31 mouse cellular contexts compared by ENCODE assay signal in the genomic region with DNA sequence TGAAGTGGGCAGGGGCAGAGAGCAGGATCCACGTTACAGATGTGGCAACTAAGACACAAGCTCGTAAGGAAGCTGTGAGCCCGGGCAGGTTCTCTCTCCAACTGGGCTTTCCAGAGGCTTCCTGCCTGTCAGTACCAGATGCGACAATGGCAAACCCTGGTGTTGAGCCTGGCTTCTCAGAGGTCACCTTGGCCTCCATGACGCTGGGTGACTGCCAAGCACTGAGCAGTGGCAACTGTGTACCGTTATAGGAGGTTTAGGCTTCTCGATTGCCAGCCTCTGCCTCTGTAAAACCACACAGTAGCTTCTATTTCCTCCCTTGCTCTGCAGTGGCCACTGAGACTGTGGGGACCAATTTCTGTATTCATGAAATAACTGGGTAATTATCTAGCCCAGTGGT.
A peak's percentile ranks its signal among the peaks of the same experiment; 100 is the strongest.
DNase-seq lines count a peak whose midpoint lies in the region; ATAC-seq lines count a peak whose summit lies in the region.
"Had no signal": no experiment of that assay in that cellular context is flagged by ENCODE, and none has a peak within 500 bp of the region (broad histone marks: within the 10 kb centered on the region; RNA-seq: fewer than 3 reads in every experiment).

No protein-coding gene starts in this region.

- WGBS in heart, embryonic 13.5 days = 63% methylated on average over 7 of the region's 7 CpGs
- 81% methylated on average over 7 of the region's 7 CpGs for WGBS in heart, embryonic 10.5 days
- WGBS in hindbrain, embryonic 15.5 days = 67% methylated on average over 7 of the region's 7 CpGs
- WGBS in hindbrain, embryonic 11.5 days = 85% methylated on average over 7 of the region's 7 CpGs
- 51% methylated on average over 7 of the region's 7 CpGs for WGBS in heart, embryonic 16.5 days

- H3K27ac ChIP-seq in heart, embryonic 13.5 days (replicated peaks) = peak overlapping the region; percentile 2; the same call in 1 of the 2 replicates
- no peak overlapping the region for H3K27ac ChIP-seq in heart, embryonic 10.5 days
- peak overlapping the region; percentile 53; the same call in 1 of the 2 replicates for H3K27ac ChIP-seq in hindbrain, embryonic 15.5 days (replicated peaks)
- H3K27ac ChIP-seq in hindbrain, embryonic 11.5 days (ENCODE audit: low read depth, low read length) = no peak overlapping the region
- peak overlapping the region; percentile 33 for H3K27ac ChIP-seq in heart, embryonic 16.5 days (ENCODE audit: low read length)
- H3K27ac ChIP-seq: forebrain, embryonic 12.5 days; hindbrain, postnatal 0 days; intestine, embryonic 15.5 days; limb, embryonic 10.5 days; limb, embryonic 15.5 days; liver, embryonic 13.5 days; macrophage; neural tube, embryonic 12.5 days; stomach, embryonic 15.5 days had no signal

- H3K36me3 ChIP-seq in heart, embryonic 13.5 days = peaks cover 67% of the 10 kb centered on the region
- H3K36me3 ChIP-seq in heart, embryonic 10.5 days = peaks cover 87% of the 10 kb centered on the region
- no peaks in the 10 kb centered on the region for H3K36me3 ChIP-seq in hindbrain, embryonic 15.5 days
- no peaks in the 10 kb centered on the region for H3K36me3 ChIP-seq in hindbrain, embryonic 11.5 days (ENCODE audit: control insufficient read depth, insufficient read depth, low read length)
- H3K36me3 ChIP-seq in heart, embryonic 16.5 days (ENCODE audit: control insufficient read depth, insufficient read depth) = peaks cover 23% of the 10 kb centered on the region
- H3K36me3 ChIP-seq: forebrain, embryonic 12.5 days; intestine, embryonic 15.5 days; limb, embryonic 10.5 days; limb, embryonic 15.5 days; liver, embryonic 13.5 days; neural tube, embryonic 12.5 days; stomach, embryonic 15.5 days had no signal

- intact Hi-C loops in heart, postnatal 14 days (cut with DNase I) = no loop called here

- no peak for DNase-seq in heart, embryonic 10.5 days (ENCODE audit: low spot score)
- no peak for DNase-seq in hindbrain, embryonic 11.5 days (ENCODE audit: low spot score)
- peak; percentile 34 to 36 for DNase-seq in heart, postnatal 14 days
- no peak for DNase-seq in cerebellum, postnatal 14 days
- DNase-seq: adrenal gland, postnatal 14 days; cerebellum, adult 11-12 months; cerebellum, postnatal 10 days; forebrain, postnatal 0 days; gastrocnemius, postnatal 14 days; kidney, adult 2 months; kidney, postnatal 4 days; liver, embryonic 13.5 days; lung, adult 2 months; lung, postnatal 10 days; retina, postnatal 1 day; right cerebral cortex, postnatal 14 days had no signal

- H3K4me2 ChIP-seq in heart, embryonic 13.5 days = no peak overlapping the region
- H3K4me2 ChIP-seq in hindbrain, embryonic 15.5 days = no peak overlapping the region
- H3K4me2 ChIP-seq in hindbrain, embryonic 11.5 days (replicated peaks; ENCODE audit: low read depth, low read length) = no peak overlapping the region
- H3K4me2 ChIP-seq in heart, embryonic 16.5 days (ENCODE audit: low read depth, low read length) = no peak overlapping the region
- H3K4me2 ChIP-seq: forebrain, embryonic 12.5 days; intestine, embryonic 15.5 days; limb, embryonic 15.5 days; liver, embryonic 13.5 days; neural tube, embryonic 12.5 days; stomach, embryonic 15.5 days had no signal

- no peak overlapping the region for H3K4me3 ChIP-seq in heart, embryonic 13.5 days
- no peak overlapping the region for H3K4me3 ChIP-seq in heart, embryonic 10.5 days
- no peak overlapping the region for H3K4me3 ChIP-seq in hindbrain, embryonic 15.5 days
- H3K4me3 ChIP-seq in hindbrain, embryonic 11.5 days (ENCODE audit: low read depth, low read length) = no peak overlapping the region
- no peak overlapping the region for H3K4me3 ChIP-seq in heart, embryonic 16.5 days (ENCODE audit: low read length)
- H3K4me3 ChIP-seq: erythroblast, embryonic 14.5 days; forebrain, embryonic 12.5 days; intestine, embryonic 15.5 days; limb, embryonic 10.5 days; limb, embryonic 15.5 days; liver, embryonic 13.5 days; myocyte; neural tube, embryonic 12.5 days; stomach, embryonic 15.5 days had no signal

- H3K27me3 ChIP-seq in heart, embryonic 13.5 days (replicated peaks) = no peaks in the 10 kb centered on the region
- H3K27me3 ChIP-seq in heart, embryonic 10.5 days (ENCODE audit: insufficient read depth, poor library complexity, severe bottlenecking) = no peaks in the 10 kb centered on the region
- H3K27me3 ChIP-seq in hindbrain, embryonic 15.5 days = 0 out of 2 replicates have a peak, but pooled peaks cover 2% of the 10 kb centered on the region
- H3K27me3 ChIP-seq in hindbrain, embryonic 11.5 days (ENCODE audit: control insufficient read depth, insufficient read depth, low read length) = no peaks in the 10 kb centered on the region
- H3K27me3 ChIP-seq in heart, embryonic 16.5 days (ENCODE audit: control insufficient read depth, insufficient read depth, low read length) = no peaks in the 10 kb centered on the region
- H3K27me3 ChIP-seq: forebrain, embryonic 12.5 days; intestine, embryonic 15.5 days; liver, embryonic 13.5 days; stomach, embryonic 15.5 days had no signal

- no peak for ATAC-seq in heart, embryonic 13.5 days (ENCODE audit: extremely low read depth, insufficient number of reproducible peaks, low FRiP score, low TSS enrichment)
- no peak for ATAC-seq in hindbrain, embryonic 15.5 days (ENCODE audit: low FRiP score, low read depth)
- no peak for ATAC-seq in hindbrain, embryonic 11.5 days (ENCODE audit: low FRiP score)
- peak; percentile 55; the same call in 1 of the 2 replicates for ATAC-seq in heart, embryonic 16.5 days (replicated peaks; ENCODE audit: extremely low read depth, insufficient read depth, low FRiP score)
- ATAC-seq in erythroid progenitor cell, adult 5-6 weeks (replicated peaks; ENCODE audit: low FRiP score, poor library complexity, severe bottlenecking) = no peak
- ATAC-seq: CD4-positive, CD25-positive, alpha-beta regulatory T cell, adult 4 months; forebrain, postnatal 0 days; hindbrain, postnatal 0 days; intestine, embryonic 15.5 days had no signal

- no peaks in the 10 kb centered on the region for H3K9me3 ChIP-seq in heart, embryonic 13.5 days
- no peaks in the 10 kb centered on the region for H3K9me3 ChIP-seq in heart, embryonic 10.5 days
- no peaks in the 10 kb centered on the region for H3K9me3 ChIP-seq in hindbrain, embryonic 15.5 days
- no peaks in the 10 kb centered on the region for H3K9me3 ChIP-seq in hindbrain, embryonic 11.5 days (ENCODE audit: control insufficient read depth, low read length)
- no peaks in the 10 kb centered on the region for H3K9me3 ChIP-seq in heart, embryonic 16.5 days (replicated peaks; ENCODE audit: control insufficient read depth, low read length)
- H3K9me3 ChIP-seq: forebrain, embryonic 12.5 days; intestine, embryonic 15.5 days; limb, embryonic 10.5 days; limb, embryonic 15.5 days; liver, embryonic 13.5 days; neural tube, embryonic 12.5 days; stomach, embryonic 15.5 days had no signal

- H3K4me1 ChIP-seq in heart, embryonic 13.5 days = no peaks in the 10 kb centered on the region
- no peaks in the 10 kb centered on the region for H3K4me1 ChIP-seq in heart, embryonic 10.5 days
- peaks cover 8% of the 10 kb centered on the region for H3K4me1 ChIP-seq in hindbrain, embryonic 15.5 days (replicated peaks)
- H3K4me1 ChIP-seq in hindbrain, embryonic 11.5 days (replicated peaks; ENCODE audit: control insufficient read depth, insufficient read depth, low read length) = no peaks in the 10 kb centered on the region
- H3K4me1 ChIP-seq in heart, embryonic 16.5 days (ENCODE audit: control insufficient read depth, insufficient read depth, low read length) = no peaks in the 10 kb centered on the region
- H3K4me1 ChIP-seq: forebrain, embryonic 12.5 days; intestine, embryonic 15.5 days; limb, embryonic 10.5 days; limb, embryonic 15.5 days; liver, embryonic 13.5 days; stomach, embryonic 15.5 days had no signal

- H3K9ac ChIP-seq in heart, embryonic 13.5 days = no peak overlapping the region
- no peak overlapping the region for H3K9ac ChIP-seq in hindbrain, embryonic 15.5 days
- H3K9ac ChIP-seq in hindbrain, embryonic 11.5 days (ENCODE audit: low read depth, low read length) = no peak overlapping the region
- H3K9ac ChIP-seq in heart, embryonic 16.5 days (ENCODE audit: low read length) = no peak overlapping the region
- H3K9ac ChIP-seq: forebrain, embryonic 12.5 days; forebrain, postnatal 0 days; intestine, embryonic 15.5 days; limb, embryonic 15.5 days; liver, embryonic 13.5 days; neural tube, embryonic 12.5 days; stomach, embryonic 15.5 days had no signal

Comparison
In these comparisons a context has a peak if more than half of its experiments do, and no peak if none do; other contexts are left out.
1. H3K27ac ChIP-seq: peak in heart, embryonic 13.5 days (single experiment), hindbrain, embryonic 15.5 days (single experiment) and heart, embryonic 16.5 days (single experiment); none in heart, embryonic 10.5 days (single experiment) and hindbrain, embryonic 11.5 days (single experiment).
2. DNase-seq: peak in heart, postnatal 14 days (2 of 2); none in heart, embryonic 10.5 days (single experiment), hindbrain, embryonic 11.5 days (single experiment) and cerebellum, postnatal 14 days (0 of 2).